Mouse (Mus musculus): Measurements from ENCODE around the gene AU015836. TPM values are rescaled to one million over a fixed set of nuclear protein-coding genes. Genes with fewer than 3 reads are reported as not detected.
"Not testable (repeated sequence)": the region's sequence is repeated elsewhere in the genome, so short reads cannot be mapped to it uniquely, and the experiment has no call there.

Gene AU015836
- polyA plus RNA-seq (2012; rRNA removed): 0.20 and 0.32 TPM in 2 replicates

DNA sequence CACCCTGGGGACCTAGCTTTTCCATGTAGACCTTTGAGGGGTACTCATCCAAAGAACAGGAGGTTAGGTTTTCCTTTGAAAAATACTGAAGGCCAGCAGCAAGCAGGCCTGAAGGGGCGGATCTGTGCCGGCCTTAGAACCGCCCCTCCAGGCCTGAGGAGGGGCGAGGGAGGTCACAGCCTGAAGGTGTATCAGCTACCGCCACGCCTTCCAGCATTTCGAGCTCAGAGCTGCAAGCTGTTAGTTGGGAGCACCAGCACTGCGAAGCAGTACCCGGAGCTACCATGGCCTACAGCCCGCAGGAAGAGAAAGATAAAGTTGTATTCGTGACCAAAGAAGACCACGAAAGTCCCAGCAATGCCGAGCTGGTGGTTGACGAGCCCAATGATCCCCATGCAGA, at the start of gene AU015836:
Gene AU015836 (plus strand): TSS at position 216 of the 400 bp plus-strand sequence.
- DNase-seq (ENCODE audit: extremely low spot score in 1 of 2, low spot score in 1 of 2): no peak

DNA sequence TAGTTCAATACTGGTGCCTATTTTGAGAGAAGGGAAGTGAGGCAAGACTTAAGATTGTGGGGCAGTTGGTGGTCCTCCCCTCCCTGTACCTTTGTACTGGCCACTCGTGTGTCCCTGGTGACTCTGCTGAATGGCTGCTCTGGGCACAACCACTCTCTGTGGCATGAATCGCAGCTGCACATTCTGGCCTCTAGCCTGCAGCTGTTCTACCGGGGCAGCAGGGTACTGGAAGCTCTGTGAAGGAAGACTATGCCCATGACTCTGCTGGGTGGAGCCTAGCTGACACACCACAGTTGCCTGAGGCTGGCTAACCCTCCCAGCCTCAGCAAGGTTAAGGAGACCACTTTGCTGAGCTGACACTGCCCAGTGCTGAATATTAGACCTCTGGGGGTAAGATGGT, 49.4 kb upstream of the AU015836 start:
- no peak for DNase-seq (ENCODE audit: extremely low spot score in 1 of 2, low spot score in 1 of 2)

DNA sequence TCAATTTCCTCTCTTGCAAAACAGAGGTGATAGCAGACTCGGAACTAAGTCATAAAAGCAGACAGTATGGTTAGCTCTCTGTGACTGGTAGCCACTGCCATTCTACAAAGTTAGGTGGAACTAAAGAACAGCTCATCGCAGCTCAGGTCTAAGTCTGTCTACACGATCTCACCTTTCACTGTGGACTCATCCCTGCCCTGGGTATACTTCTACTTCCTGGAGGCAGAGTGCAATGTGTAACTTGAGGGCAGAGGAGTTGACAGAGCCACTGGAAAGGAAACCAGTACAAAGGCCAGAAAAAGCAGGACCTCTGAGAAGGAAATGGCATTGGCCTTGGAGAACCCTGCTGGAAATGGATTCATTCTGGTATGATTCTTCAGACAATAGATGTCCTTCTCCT, 40.1 kb upstream of the AU015836 start:
- DNase-seq (ENCODE audit: extremely low spot score in 1 of 2, low spot score in 1 of 2): no peak

DNA sequence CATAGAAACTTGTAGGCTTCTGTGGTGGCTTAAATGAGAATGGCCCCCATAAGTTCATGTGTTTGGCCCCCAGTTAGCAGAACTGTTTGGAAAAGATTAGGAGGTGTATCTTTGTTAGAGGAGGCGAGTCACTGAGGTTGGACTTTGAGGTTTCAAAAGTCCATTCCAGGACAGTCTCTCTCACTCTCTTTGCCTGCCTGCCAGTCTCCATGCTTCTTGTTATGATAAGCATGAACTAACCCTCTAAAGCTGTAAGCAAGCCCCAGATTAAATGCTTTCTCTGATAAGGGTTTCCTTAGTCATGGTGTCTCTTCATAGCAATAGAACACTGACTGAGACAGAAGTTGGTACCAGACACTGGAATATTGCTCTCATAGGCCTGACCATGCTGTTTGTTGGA, 39.7 kb upstream of the AU015836 start:
- no peak for DNase-seq (ENCODE audit: extremely low spot score in 1 of 2, low spot score in 1 of 2)

- DNase-seq (ENCODE audit: extremely low spot score in 1 of 2, low spot score in 1 of 2): no peak
Measured at GRCm38 (mm10) chrX:93931694-93932093, 36.8 kb upstream of the AU015836 start.

GRCm38 (mm10) chrX:93956727-93957126, 11.7 kb upstream of the AU015836 start:
- peak; percentile 1 to 13 for DNase-seq (ENCODE audit: extremely low spot score in 1 of 2, low spot score in 1 of 2)

GRCm38 (mm10) chrX:93958502-93958901, 10.0 kb upstream of the AU015836 start:
- no peak for DNase-seq (ENCODE audit: extremely low spot score in 1 of 2, low spot score in 1 of 2)

DNA sequence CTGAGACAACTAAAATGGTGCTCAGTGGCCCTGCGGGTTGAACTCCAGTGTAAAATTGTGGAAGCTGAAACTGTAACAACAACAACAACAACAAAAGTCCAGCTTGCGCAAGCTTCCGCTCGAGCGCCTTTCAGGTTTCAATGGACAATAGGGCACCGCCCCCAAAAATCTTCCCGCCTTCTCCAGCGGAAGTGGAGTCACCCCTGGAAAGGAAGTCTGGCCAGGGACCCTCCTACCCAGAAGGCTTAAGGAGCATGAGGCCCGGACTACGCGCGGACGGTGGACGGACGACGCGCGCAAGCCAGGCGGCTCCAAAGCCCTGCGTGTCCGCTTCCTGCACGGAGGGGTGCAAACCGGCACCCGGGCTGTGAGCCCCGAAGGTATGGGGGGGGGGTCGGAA, 11.9 kb downstream of the AU015836 start:
- DNase-seq (ENCODE audit: extremely low spot score in 1 of 2, low spot score in 1 of 2): no peak

GRCm38 (mm10) chrX:93982193-93982592, 13.7 kb downstream of the AU015836 start:
- no peak for DNase-seq (ENCODE audit: extremely low spot score in 1 of 2, low spot score in 1 of 2)

DNA sequence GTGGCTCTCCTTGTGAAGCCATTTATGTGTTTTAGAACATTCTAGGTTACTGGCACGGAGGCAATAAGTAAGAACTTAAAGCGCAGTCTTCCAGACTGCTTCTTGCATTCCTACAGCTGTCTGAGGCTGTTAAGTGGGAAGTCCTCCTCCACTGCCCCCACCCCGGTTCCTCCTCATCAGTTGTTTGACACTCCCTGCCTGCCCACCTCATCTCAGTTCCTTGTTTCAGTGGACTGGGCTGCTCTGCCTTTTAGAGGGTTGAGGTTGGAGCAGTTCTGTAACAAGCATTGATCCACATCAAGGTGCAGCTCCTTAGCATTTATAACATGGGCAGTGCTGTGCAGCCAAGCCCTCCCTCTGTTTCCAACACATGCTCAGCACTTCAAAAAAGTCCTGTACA, 16.6 kb downstream of the AU015836 start:
- DNase-seq (ENCODE audit: extremely low spot score in 1 of 2, low spot score in 1 of 2): not testable (repeated sequence)

DNA sequence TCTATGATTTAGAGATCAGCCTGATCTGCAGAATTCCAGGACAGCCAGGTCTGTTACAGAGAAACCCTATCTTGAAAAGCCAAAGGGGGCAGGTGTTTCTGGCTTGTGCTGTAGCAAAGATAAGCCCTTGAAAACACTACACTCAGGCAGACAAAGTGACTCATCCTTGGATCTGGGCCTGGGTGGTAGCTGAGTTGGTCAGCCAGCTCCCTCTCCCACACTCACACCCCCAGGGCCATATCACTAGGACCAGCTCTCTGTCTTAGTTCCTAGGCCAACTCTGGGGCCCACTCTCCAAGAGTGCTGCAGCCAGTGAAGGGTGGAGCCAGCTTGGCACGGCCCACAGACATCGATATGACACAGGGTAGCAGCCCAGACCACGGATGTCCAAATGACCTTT, 38.5 kb downstream of the AU015836 start:
- no peak for DNase-seq (ENCODE audit: extremely low spot score in 1 of 2, low spot score in 1 of 2)

GRCm38 (mm10) chrX:94009442-94009841, 41.0 kb downstream of the AU015836 start:
- DNase-seq (ENCODE audit: extremely low spot score in 1 of 2, low spot score in 1 of 2): no peak

- DNase-seq (ENCODE audit: extremely low spot score in 1 of 2, low spot score in 1 of 2): no peak
Measured at GRCm38 (mm10) chrX:94011656-94012173, 43.3 kb downstream of the AU015836 start.

DNA sequence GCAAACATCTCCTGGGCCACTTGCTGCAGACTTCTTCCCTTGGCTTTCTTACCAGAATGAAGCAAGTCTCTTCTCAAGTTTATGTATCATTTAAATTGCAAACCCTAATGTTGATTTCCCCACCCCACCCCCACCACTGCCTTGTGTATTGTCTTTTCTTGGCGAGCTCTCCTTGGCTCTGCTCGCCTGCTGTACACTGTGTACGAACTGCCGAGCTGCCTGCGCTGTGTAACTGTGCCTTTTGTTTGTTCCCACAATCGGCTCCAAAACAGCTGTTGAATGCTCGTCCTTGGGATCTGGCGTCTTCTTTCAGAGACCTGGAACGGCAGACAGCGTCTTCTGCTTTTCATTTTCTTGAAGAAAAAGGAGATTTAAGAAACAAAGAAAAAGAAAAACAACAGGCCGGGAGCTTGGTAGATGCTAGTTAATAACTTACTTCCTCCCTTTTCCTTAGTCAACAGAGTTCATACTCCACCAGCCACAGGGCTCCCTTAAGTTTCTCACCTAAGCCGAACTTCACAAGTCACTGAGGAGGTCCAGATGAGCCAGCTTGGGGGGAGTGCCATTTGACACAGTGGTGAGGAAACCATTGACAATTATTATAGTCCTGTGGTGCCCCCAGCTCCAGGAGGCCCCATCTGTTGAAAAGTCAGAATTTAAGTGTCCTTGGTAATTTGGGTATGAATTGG, 44.2 kb downstream of the AU015836 start:
- DNase-seq (ENCODE audit: extremely low spot score in 1 of 2, low spot score in 1 of 2): no peak

DNA sequence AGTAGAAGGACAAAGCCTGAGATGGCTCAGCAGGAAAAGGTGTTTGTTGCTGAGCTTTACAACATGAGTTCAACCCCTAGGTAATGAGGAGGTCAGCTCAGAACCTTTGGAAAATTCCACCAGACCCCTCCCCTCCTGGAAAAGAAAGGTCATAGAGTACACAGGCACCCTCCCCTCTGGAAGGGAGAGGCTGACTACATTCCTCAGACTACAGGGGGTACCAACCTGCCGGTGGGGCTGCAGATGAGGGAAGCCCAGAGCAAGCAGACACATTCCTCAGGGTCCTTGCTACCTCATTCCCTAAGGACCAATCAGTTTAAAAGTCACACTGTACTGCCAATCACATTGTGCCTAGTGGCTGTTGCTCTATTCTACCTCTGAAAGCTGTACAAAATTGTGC, 48.4 kb downstream of the AU015836 start:
- DNase-seq (ENCODE audit: extremely low spot score in 1 of 2, low spot score in 1 of 2): no peak

DNA sequence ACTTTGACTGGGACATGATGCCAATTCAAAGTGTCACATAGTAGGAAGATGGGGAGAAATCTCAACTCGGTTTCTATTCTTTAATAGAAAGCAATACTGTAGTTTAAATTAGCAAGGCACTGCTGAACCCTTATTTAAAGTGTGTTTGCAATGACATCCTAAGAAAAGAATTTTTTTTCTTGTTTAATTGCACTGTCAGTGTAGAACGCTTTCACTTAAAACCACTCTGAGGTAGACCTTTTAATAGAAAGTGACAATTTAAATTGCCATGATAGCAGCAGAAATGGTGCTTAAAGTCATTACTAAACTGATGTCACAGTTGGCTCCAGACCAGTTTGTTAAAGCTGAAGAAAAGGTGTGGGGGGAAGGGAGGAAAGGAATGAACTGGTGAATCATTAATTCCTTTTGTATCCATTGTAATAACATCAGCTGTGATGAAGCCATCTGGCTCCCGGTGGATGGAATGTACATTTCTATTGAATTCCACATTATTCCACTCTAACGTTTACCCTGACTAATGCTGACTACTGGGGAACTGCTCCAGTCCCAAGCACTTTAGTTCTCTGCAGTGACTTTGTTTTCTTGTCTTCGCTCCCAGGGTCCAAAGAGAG, 53.9 kb downstream of the AU015836 start:
- DNase-seq (ENCODE audit: extremely low spot score in 1 of 2, low spot score in 1 of 2): no peak

Other genes starting within 250 kb of the AU015836 start
- gene Pdk3, start 136.5 kb upstream of the AU015836 start, polyA plus RNA-seq (2012; rRNA removed): 24.1 and 25.1 TPM in 2 replicates
- gene Zfx, start 155.0 kb downstream of the AU015836 start, polyA plus RNA-seq (2012; rRNA removed): 11.3 and 11.4 TPM in 2 replicates
- 66.3 and 98.9 TPM in 2 replicates for gene Eif2s3x, start 244.2 kb downstream of the AU015836 start, polyA plus RNA-seq (2012; rRNA removed)